Mouse (Mus musculus) ES-Bruce4 (cell line): Measurements from ENCODE around the gene Tbc1d2.

ENCODE experiments used
- CTCF ChIP-seq: IDR thresholded peaks from one replicate; pipeline ENCODE4 v1.8.1; 2011; ENCODE audit warnings: low read depth, low read length
- EP300 ChIP-seq: IDR thresholded peaks from 2 replicates; pipeline ENCODE4 v1.6.1; 2011; ENCODE audit warnings: low read depth, low read length; ENCODE audit not compliant: insufficient read depth
- POLR2A ChIP-seq: IDR thresholded peaks from one replicate; pipeline ENCODE4 v1.8.1; 2011; ENCODE audit warnings: low read length; ENCODE audit not compliant: insufficient read depth

GRCm38 (mm10) chr4:46620946-46621345 lies 29.1 kb downstream of the Tbc1d2 start:
- TF ChIP-seq CTCF, result no peak
- TF ChIP-seq POLR2A, result no peak
- no peak for TF ChIP-seq EP300
